Mouse (Mus musculus) liver (tissue): Measurements from ENCODE around the gene Sema3g.
A peak's percentile ranks its signal among the peaks of the same experiment; 100 is the strongest.

Experiments
- DNase-seq: peaks from one replicate; pipeline ENCODE4 v3.0.0-alpha.2; 2020; ENCODE audit warnings: mixed read lengths

The Sema3g gene

GRCm38 (mm10) chr14:31217666-31218065 lies at the start of gene Sema3g:
Sema3g (plus strand) TSS chr14:31217860.
- DNase-seq, result peak; percentile 71

GRCm38 (mm10) chr14:31168425-31168824 lies 49.2 kb upstream of the Sema3g start, which contains the start of gene Stab1:
Stab1 (minus strand) TSS chr14:31168641.
- DNase-seq, result peak; percentile 32

- DNase-seq, result no peak
Observed at GRCm38 (mm10) chr14:31169508-31169907, 48.2 kb upstream of the Sema3g start.

GRCm38 (mm10) chr14:31170963-31171362 lies 46.7 kb upstream of the Sema3g start:
- DNase-seq, result no peak

GRCm38 (mm10) chr14:31171386-31171785 lies 46.3 kb upstream of the Sema3g start:
- no peak for DNase-seq

- DNase-seq, result no peak
Observed at GRCm38 (mm10) chr14:31171821-31172220, 45.8 kb upstream of the Sema3g start.

- no peak for DNase-seq
Observed at GRCm38 (mm10) chr14:31172781-31173455, 44.7 kb upstream of the Sema3g start.

GRCm38 (mm10) chr14:31173537-31173936 lies 44.1 kb upstream of the Sema3g start:
- no peak for DNase-seq

GRCm38 (mm10) chr14:31177287-31177686 lies 40.4 kb upstream of the Sema3g start:
- no peak for DNase-seq

GRCm38 (mm10) chr14:31177715-31178114 lies 39.9 kb upstream of the Sema3g start:
- no peak for DNase-seq

GRCm38 (mm10) chr14:31179677-31180365 lies 37.8 kb upstream of the Sema3g start:
- no peak for DNase-seq

GRCm38 (mm10) chr14:31181512-31181911 lies 36.1 kb upstream of the Sema3g start:
- DNase-seq, result no peak

- DNase-seq, result no peak
Observed at GRCm38 (mm10) chr14:31182786-31183290, 34.8 kb upstream of the Sema3g start.

GRCm38 (mm10) chr14:31183541-31183940 lies 34.1 kb upstream of the Sema3g start:
- DNase-seq, result no peak

GRCm38 (mm10) chr14:31184195-31184594 lies 33.5 kb upstream of the Sema3g start:
- DNase-seq, result no peak

- no peak for DNase-seq
Observed at GRCm38 (mm10) chr14:31186656-31187055, 31.0 kb upstream of the Sema3g start.

- no peak for DNase-seq
Observed at GRCm38 (mm10) chr14:31188771-31189181, 28.9 kb upstream of the Sema3g start.

GRCm38 (mm10) chr14:31189348-31189747 lies 28.3 kb upstream of the Sema3g start:
- DNase-seq, result no peak

- no peak for DNase-seq
Observed at GRCm38 (mm10) chr14:31191936-31192335, 25.7 kb upstream of the Sema3g start.

GRCm38 (mm10) chr14:31193791-31194190 lies 23.9 kb upstream of the Sema3g start:
- no peak for DNase-seq

- no peak for DNase-seq
Observed at GRCm38 (mm10) chr14:31194441-31194840, 23.2 kb upstream of the Sema3g start.

- no peak for DNase-seq
Observed at GRCm38 (mm10) chr14:31194891-31195513, 22.7 kb upstream of the Sema3g start.

GRCm38 (mm10) chr14:31195521-31195920 lies 22.1 kb upstream of the Sema3g start:
- DNase-seq, result no peak

- DNase-seq, result no peak
Observed at GRCm38 (mm10) chr14:31195968-31196367, 21.7 kb upstream of the Sema3g start.
